Mouse (Mus musculus) heart, embryonic 14.5 days (tissue): ENCODE results near the gene Slc4a2. TPM values are rescaled to one million over a fixed set of nuclear protein-coding genes. Genes with fewer than 3 reads are reported as not detected.

ENCODE experiments used
- ATAC-seq: fragments of 200-750 bp; cut with Nextera tagmentation; 2 replicates; pipeline ENCODE4 v1.8.0; 2017; ENCODE audit warnings: low read depth, moderate TSS enrichment; ENCODE audit not compliant: insufficient number of reproducible peaks, insufficient read depth, low FRiP score
- H3K27ac ChIP-seq, 2 experiments: fragments of 200-500 bp in 1 of 2; fragments of 300-500 bp in 1 of 2; sonication (generic) in 1 of 2; replicated peaks in 1 of 2; 2 replicates each; pipeline ENCODE4 v1.5.1; 2012 to 2014; ENCODE audit warnings: low read depth in 2 of 2, low read length in 2 of 2, control low read depth in 1 of 2, mild to moderate bottlenecking in 1 of 2, mixed read lengths in 1 of 2; ENCODE audit not compliant: control insufficient read depth in 1 of 2, insufficient read depth in 1 of 2
- H3K27me3 ChIP-seq: fragments of 300-500 bp; sonication (generic); 2 replicates; pipeline ENCODE4 v1.6.1; 2014; ENCODE audit warnings: mild to moderate bottlenecking, low read length, control low read depth; ENCODE audit not compliant: control insufficient read depth, insufficient read depth
- H3K36me3 ChIP-seq: fragments of 300-500 bp; sonication (generic); 2 replicates; pipeline ENCODE4 v1.6.1; 2014; ENCODE audit warnings: mild to moderate bottlenecking, control low read depth, low read length, mixed read lengths; ENCODE audit not compliant: control insufficient read depth, insufficient read depth
- H3K4me1 ChIP-seq, 2 experiments: fragments of 200-500 bp in 1 of 2; fragments of 300-500 bp in 1 of 2; sonication (generic) in 1 of 2; 2 replicates each; pipeline ENCODE4 v1.6.1; 2012 to 2014; ENCODE audit warnings: low read length in 2 of 2, control low read depth in 1 of 2, mixed read lengths in 1 of 2; ENCODE audit not compliant: control insufficient read depth in 2 of 2, insufficient read depth in 2 of 2
- H3K4me2 ChIP-seq: fragments of 300-500 bp; sonication (generic); 2 replicates; pipeline ENCODE4 v1.6.1; 2014; ENCODE audit warnings: mild to moderate bottlenecking, low read length
- H3K4me3 ChIP-seq, 2 experiments: fragments of 200-500 bp in 1 of 2; fragments of 300-500 bp in 1 of 2; sonication (generic) in 1 of 2; 2 replicates each; pipeline ENCODE4 v1.5.1; 2012 to 2014; ENCODE audit warnings: low read length in 2 of 2, mild to moderate bottlenecking in 2 of 2, control low read depth in 1 of 2, low read depth in 1 of 2, moderate library complexity in 1 of 2; ENCODE audit not compliant: control insufficient read depth in 1 of 2, insufficient read depth in 1 of 2
- H3K9ac ChIP-seq: fragments of 300-500 bp; sonication (generic); 2 replicates; pipeline ENCODE4 v1.6.1; 2014; ENCODE audit warnings: mild to moderate bottlenecking, low read length
- H3K9me3 ChIP-seq: fragments of 300-500 bp; sonication (generic); 2 replicates; pipeline ENCODE4 v1.6.1; 2016; ENCODE audit warnings: low read length, control low read depth; ENCODE audit not compliant: control insufficient read depth
- WGBS: fragments of 180-500 bp; shearing (Covaris S2); extraction: QIAGEN DNeasy Blood & Tissue Kit; methylation state at CpG from one replicate; pipeline ENCODE4 v1.1.7; 2014; 5-methylcytosine and 5-hydroxymethylcytosine counted together
- polyA plus RNA-seq: library from polyadenylated mRNA; unstranded; fragments of >200 nt; fragmentation: Nextera tagmentation; extraction: Ambion mirVana; gene quantifications from 2 replicates; pipeline ENCODE4 v1.2.1, GENCODE M21; 2014

Slc4a2 gene
- 18.7 and 20.4 TPM in 2 replicates for polyA plus RNA-seq

GRCm38 (mm10) chr5:24423129-24424003, at the start of gene Slc4a2, which contains the start of gene Cdk5:
Gene Slc4a2 (plus strand): TSS chr5:24423837.
Gene Cdk5 (minus strand): TSS chr5:24423530.
- Histone ChIP-seq H3K27me3 (no peaks in the 10 kb centered on the region), H3K36me3 (peaks cover 32% of the 10 kb centered on the region), H3K4me3 (peak within 1 kb of the TSS; percentile 72 to 78), H3K27ac (peak within 1 kb of the TSS; percentile 97), H3K4me2 (peak within 1 kb of the TSS; percentile 94), H3K4me1 (peaks cover 34 to 43% of the 10 kb centered on the region in 2 experiments), H3K9ac (peak within 1 kb of the TSS; percentile 85), H3K9me3 (no peaks in the 10 kb centered on the region)
- WGBS: under 1% methylated on average over 46 of the region's 46 CpGs
- peak; percentile 89 for ATAC-seq

DNA sequence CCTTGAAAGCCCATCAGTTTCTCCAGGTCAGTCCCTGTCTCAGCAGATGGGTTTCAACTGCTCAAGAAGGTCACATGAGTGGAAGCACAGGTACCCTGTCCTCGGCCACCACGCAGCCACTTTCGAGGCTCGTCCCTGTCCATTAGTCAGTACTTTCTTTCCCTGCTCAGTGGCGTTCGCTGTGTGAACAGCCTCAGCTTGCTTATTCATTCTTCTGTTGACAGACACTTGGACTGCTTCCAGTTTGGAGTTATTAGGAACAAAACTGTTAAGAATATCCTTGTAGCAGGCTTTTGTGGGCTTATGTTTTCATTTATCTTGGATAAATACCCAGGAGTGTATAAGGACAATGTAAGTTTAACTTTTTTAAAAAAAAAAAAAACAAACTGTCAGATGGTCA, 49.4 kb upstream of the Slc4a2 start:
- Histone ChIP-seq H3K9me3 (no peaks in the 10 kb centered on the region), H3K27me3 (no peaks in the 10 kb centered on the region), H3K4me1 (peaks cover 11 to 17% of the 10 kb centered on the region in 2 experiments), H3K27ac (peak overlapping the region; percentile 21 to 46; a peak in 3 of 4 replicates), H3K36me3 (peaks cover 24% of the 10 kb centered on the region; the same call in 1 of the 2 replicates), H3K9ac (no peak overlapping the region), H3K4me3 (no peak overlapping the region), H3K4me2 (no peak overlapping the region)
- ATAC-seq: no peak
- 17% methylated on average over 6 of the region's 6 CpGs for WGBS

DNA sequence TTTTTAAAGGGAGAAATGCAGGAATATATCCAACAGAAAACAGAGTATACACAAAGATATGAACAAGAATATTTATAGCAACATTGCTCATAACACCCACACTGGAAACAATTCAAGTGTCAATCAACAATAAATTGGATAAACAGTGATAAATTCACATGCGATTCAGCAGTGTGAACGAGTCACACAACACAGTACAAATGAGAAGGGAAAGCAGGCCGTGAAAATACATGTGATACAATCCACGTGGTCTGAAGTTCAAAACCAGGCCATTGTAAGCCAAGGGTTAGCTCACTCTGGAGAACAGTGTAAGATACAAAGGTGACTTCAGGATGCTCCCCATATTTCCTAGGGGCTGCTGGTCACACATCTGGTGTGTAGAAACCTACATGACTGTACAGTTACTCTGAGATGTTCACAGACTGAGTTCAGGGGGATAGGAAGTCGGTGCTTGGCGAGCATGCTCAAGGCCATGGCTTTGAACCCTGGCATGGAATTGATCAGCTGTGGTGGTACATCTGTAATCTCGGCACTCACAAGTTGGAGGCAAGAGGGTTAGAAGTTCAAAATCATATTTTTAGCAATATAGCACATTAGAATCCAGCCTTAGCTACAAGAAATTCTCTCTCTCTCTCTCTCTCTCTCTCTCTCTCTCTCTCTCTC, 48.8 kb upstream of the Slc4a2 start:
- no peak for ATAC-seq
- no peak overlapping the region for H3K9ac ChIP-seq
- peaks cover 21% of the 10 kb centered on the region; the same call in 1 of the 2 replicates for H3K36me3 ChIP-seq
- H3K4me2 ChIP-seq: no peak overlapping the region
- no peak overlapping the region for H3K4me3 ChIP-seq
- peaks cover 15 to 22% of the 10 kb centered on the region in 2 experiments for H3K4me1 ChIP-seq
- H3K9me3 ChIP-seq: no peaks in the 10 kb centered on the region
- 43% methylated on average over 7 of the region's 7 CpGs for WGBS
- H3K27me3 ChIP-seq: no peaks in the 10 kb centered on the region
- no peak overlapping the region; a peak in 1 of 4 replicates for H3K27ac ChIP-seq

GRCm38 (mm10) chr5:24378700-24379099, 44.9 kb upstream of the Slc4a2 start:
- WGBS: 78% methylated on average over 2 of the region's 2 CpGs
- H3K4me1 ChIP-seq: peaks cover 20 to 31% of the 10 kb centered on the region in 2 experiments

GRCm38 (mm10) chr5:24379501-24379900, 44.1 kb upstream of the Slc4a2 start:
- Histone ChIP-seq H3K9ac (no peak overlapping the region), H3K36me3 (peaks cover 7% of the 10 kb centered on the region; the same call in 1 of the 2 replicates), H3K4me2 (no peak overlapping the region), H3K4me3 (no peak overlapping the region), H3K9me3 (no peaks in the 10 kb centered on the region), H3K27me3 (no peaks in the 10 kb centered on the region), H3K27ac (no peak overlapping the region), H3K4me1 (peaks cover 19 to 28% of the 10 kb centered on the region in 2 experiments)
- ATAC-seq: no peak
- WGBS: 42% methylated on average over 4 of the region's 4 CpGs

More at GRCm38 (mm10) chr5:24378700-24379099, 44.9 kb upstream of the Slc4a2 start:
- H3K36me3 ChIP-seq: peaks cover 7% of the 10 kb centered on the region; the same call in 1 of the 2 replicates
- H3K9me3 ChIP-seq: no peaks in the 10 kb centered on the region
- no peak overlapping the region for H3K4me3 ChIP-seq
- no peak overlapping the region for H3K4me2 ChIP-seq
- no peak for ATAC-seq
- peak overlapping the region; percentile 8; the same call in 1 of the 2 replicates for H3K9ac ChIP-seq
- no peaks in the 10 kb centered on the region for H3K27me3 ChIP-seq
- H3K27ac ChIP-seq: no peak overlapping the region

GRCm38 (mm10) chr5:24380499-24380898, 43.1 kb upstream of the Slc4a2 start:
- peaks cover 16 to 29% of the 10 kb centered on the region in 2 experiments for H3K4me1 ChIP-seq
- H3K4me2 ChIP-seq: no peak overlapping the region
- no peak overlapping the region for H3K4me3 ChIP-seq
- no peak overlapping the region for H3K9ac ChIP-seq
- H3K27me3 ChIP-seq: 0 out of 2 replicates have a peak, but pooled peaks cover 1% of the 10 kb centered on the region
- peaks cover 12% of the 10 kb centered on the region; the same call in 1 of the 2 replicates for H3K36me3 ChIP-seq
- H3K9me3 ChIP-seq: no peaks in the 10 kb centered on the region
- H3K27ac ChIP-seq: no peak overlapping the region
- ATAC-seq: no peak
- 80% methylated on average over 4 of the region's 4 CpGs for WGBS

DNA sequence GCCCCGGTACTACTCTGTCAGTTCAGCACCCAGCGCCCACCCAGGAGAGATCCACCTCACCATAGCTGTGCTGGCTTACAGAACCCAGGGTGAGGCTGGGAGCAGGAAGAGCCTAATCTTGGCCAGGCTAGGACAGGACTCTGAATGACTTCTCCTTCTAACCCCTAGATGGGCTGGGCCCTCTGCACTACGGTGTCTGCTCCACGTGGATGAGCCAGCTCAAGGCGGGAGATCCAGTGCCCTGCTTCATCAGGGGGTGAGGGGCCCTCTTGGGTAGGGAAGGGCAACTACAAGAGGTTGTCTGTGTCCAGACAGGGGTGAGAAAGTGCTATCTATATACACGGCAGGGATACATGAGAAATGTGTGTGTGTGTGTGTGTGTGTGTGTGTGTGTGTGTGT, 42.2 kb upstream of the Slc4a2 start:
- 59% methylated on average over 6 of the region's 6 CpGs for WGBS
- no peak for ATAC-seq
- H3K9ac ChIP-seq: no peak overlapping the region

More for the DNA sequence above, 42.2 kb upstream of the Slc4a2 start:
- Histone ChIP-seq H3K4me2 (no peak overlapping the region), H3K4me1 (peaks cover 16 to 31% of the 10 kb centered on the region in 2 experiments), H3K27me3 (peaks cover 9% of the 10 kb centered on the region; the same call in 1 of the 2 replicates), H3K9me3 (no peaks in the 10 kb centered on the region), H3K36me3 (peaks cover 12% of the 10 kb centered on the region; the same call in 1 of the 2 replicates), H3K27ac (no peak overlapping the region), H3K4me3 (no peak overlapping the region)
